Mouse (Mus musculus): ENCODE measurements around the gene Olfr1318.

Gene Olfr1318

GRCm38 (mm10) chr2:112153898-112154297 lies at the start of gene Olfr1318:
Gene Olfr1318, plus strand, starts transcription at chr2:112154198.
- no peak for DNase-seq (ENCODE audit: low read depth, low spot score)

- no peak for DNase-seq (ENCODE audit: low read depth, low spot score)
Observed at GRCm38 (mm10) chr2:112115340-112115739, 38.7 kb upstream of the Olfr1318 start, which contains the start of gene Olfr1315-ps1. Gene Olfr1315-ps1, minus strand, starts transcription at chr2:112115440.

- no peak for DNase-seq (ENCODE audit: low read depth, low spot score)
Observed at GRCm38 (mm10) chr2:112134877-112135276, 19.1 kb upstream of the Olfr1318 start, which contains the start of gene Olfr1316. Gene Olfr1316, minus strand, starts transcription at chr2:112134977.

DNA sequence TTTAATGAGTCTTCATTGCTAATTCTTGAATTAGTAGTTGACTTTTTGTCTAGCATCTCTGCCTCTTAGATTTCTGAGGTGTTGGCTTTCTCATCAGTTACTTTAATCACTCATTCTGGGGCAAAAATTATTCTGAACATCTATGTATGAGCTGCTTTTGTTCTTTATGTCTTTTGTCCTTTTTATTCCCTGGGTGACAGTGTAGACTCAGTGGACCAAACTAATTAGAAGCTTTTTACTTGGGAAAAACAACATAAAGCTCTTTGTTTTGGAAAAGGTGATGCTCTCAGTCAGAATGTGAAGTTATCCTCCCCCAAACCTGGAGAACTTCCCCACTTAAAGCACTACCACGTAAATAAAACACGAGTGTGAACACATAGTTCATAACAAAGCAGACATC lies 14.0 kb upstream of the Olfr1318 start, which contains the start of gene Olfr1317:
Olfr1317 (plus strand) TSS at position 301 of the 400 bp plus-strand sequence.
- DNase-seq (ENCODE audit: low read depth, low spot score), result no peak

GRCm38 (mm10) chr2:112196859-112197258 lies 42.9 kb downstream of the Olfr1318 start:
- DNase-seq (ENCODE audit: low read depth, low spot score), result peak; percentile 81

GRCm38 (mm10) chr2:112203056-112203455 lies 49.1 kb downstream of the Olfr1318 start:
- no peak for DNase-seq (ENCODE audit: low read depth, low spot score)
